Mouse (Mus musculus): ENCODE data around the gene Slc36a2. TPM values are rescaled to one million over a fixed set of nuclear protein-coding genes. Genes with fewer than 3 reads are reported as not detected.

Slc36a2 gene
- total and polyA plus RNA-seq, 3 experiments: not detected

DNA sequence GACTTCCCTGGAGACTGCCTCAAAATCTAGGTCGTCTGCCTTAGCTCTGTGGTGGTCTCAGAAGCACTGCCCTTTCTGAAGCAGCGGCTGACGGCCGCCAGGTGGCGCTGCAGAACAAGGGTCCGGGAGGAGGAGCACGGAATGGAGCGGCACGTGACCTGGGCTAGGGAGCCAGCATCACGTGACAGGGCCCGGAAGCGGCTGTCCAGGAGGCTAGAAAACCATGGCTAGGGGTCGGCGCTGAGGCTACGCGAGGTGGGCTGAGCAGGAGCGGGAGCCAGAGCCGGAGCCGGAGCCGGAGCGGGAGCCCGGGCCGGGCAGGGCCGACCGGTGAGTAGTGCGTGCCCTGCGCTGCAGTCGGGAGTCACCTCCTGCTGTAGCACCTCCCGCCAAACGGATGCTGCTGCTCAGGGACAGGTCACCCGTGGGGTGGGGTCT is 19.3 kb upstream of the Slc36a2 start, which contains the start of gene Slc36a1 (continued):
- TF ChIP-seq ELF1 (IDR thresholded peaks at IDR 0.05; ENCODE audit: low read depth, low read length) (peak; percentile 94), GATA1 (IDR thresholded peaks at IDR 0.05; ENCODE audit: low read depth, low read length) (no peak), CTCF (IDR thresholded peaks at IDR 0.05 in 2 of 3, conservative IDR thresholded peaks at IDR 0.05 in 1 of 3; ENCODE audit: control insufficient read depth in 1 of 3, insufficient read depth in 1 of 3, low read depth in 2 of 3, low read length in 3 of 3, poor library complexity in 1 of 3, severe bottlenecking in 1 of 3) (peak in 2 of 3 experiments; percentile 90 to 100; a peak in 5 of 6 replicates)

DNA sequence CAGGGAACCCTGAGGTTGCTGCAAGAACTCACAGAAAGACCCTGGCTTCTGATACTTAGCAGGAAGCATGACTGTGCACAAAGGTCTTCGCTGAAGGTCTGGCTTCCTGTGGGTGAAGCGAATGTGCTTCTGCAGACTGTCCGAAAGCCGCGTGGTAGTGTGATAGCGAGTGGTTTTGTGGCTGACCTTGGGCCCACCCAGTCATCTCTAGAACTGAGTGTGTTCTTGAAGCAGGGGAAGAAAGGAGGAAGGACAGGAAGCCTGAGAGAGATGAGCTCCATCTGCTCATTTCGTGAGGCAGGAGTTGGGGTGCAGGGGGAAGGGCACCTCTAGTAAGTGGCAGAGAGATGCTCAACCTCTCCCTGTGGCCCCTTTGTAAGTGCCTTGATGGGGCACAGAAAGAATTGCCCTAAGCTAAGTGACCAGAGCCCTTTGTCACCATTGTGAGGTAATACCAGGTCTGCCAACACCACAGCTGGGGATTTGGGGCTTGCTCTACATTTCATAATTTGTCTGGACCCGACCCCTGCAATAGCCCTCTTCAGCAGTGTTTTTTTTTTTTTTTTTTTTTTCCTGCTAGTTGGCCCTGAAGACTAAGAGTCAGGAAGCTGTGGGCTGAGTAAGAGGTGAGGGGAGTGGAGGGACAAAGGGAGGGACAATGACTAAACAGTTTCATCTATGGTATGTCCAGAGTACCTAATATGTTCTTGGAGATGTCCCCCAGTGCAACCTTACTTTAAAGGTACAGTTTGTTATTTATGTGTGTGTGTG is 13.0 kb upstream of the Slc36a2 start:
- H3K79me2 ChIP-seq (ENCODE audit: control insufficient read depth, insufficient read depth, low read length, poor library complexity): no peaks in the 10 kb centered on the region
- H3K36me3 ChIP-seq (ENCODE audit: control insufficient read depth in 1 of 2, insufficient read depth in 2 of 2, low read length in 2 of 2): no peaks in the 10 kb centered on the region
- H3K27me3 ChIP-seq (ENCODE audit: control insufficient read depth in 1 of 2, insufficient read depth in 2 of 2, low read length in 2 of 2): peaks cover 0 to 3% of the 10 kb centered on the region in 2 experiments
- TF ChIP-seq POLR2A (IDR thresholded peaks at IDR 0.05; ENCODE audit: control insufficient read depth in 1 of 2, insufficient read depth in 1 of 2, low read depth in 1 of 2, low read length in 2 of 2, poor library complexity in 1 of 2): no peak
- TF ChIP-seq MYC (IDR thresholded peaks at IDR 0.05; ENCODE audit: low read depth, low read length): 0 out of 2 replicates have a peak, but pooled peaks have one; percentile 32
- peak; percentile 51; the same call in 1 of the 2 replicates for TF ChIP-seq MAX (IDR thresholded peaks at IDR 0.05; ENCODE audit: low read length)
- DNase-seq (ENCODE audit: low read depth, low spot score): peak; percentile 35
- H3K4me1 ChIP-seq (ENCODE audit: control insufficient read depth in 1 of 2, insufficient read depth in 2 of 2, low read length in 2 of 2): peaks cover 0 to 15% of the 10 kb centered on the region in 2 experiments; a peak in 2 of 4 replicates
- no peak overlapping the region for H3K4me3 ChIP-seq (ENCODE audit: control insufficient read depth in 1 of 2, insufficient read depth in 1 of 2, low read depth in 2 of 2, low read length in 2 of 2)
- no peaks in the 10 kb centered on the region for H3K9me3 ChIP-seq (replicated peaks; ENCODE audit: insufficient read depth, low read length)
- H3K9ac ChIP-seq (ENCODE audit: control insufficient read depth, low read depth, low read length, poor library complexity, severe bottlenecking): no peak overlapping the region
- H3K27ac ChIP-seq (ENCODE audit: control insufficient read depth, low read depth, low read length): no peak overlapping the region

DNA sequence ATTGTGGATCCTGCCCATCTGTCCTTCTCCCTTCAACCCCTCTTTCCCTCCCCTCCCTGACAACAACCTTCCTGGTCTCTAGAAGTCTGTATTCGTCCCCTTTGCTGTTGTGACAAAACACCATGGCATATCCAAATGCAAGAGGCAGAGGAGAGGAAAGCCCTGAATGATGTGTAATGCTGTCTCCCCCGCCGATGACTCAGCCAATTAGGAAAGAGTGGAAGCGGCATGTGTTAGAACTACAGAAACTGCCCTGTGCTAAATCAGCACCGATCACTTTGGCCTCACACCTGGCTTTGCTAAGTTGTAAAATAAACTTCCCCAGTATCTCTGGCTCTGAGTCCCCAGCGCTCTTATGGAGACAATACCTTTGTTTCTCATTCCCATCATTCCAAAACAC is 12.2 kb upstream of the Slc36a2 start:
- H3K9ac ChIP-seq (ENCODE audit: control insufficient read depth, low read depth, low read length, poor library complexity, severe bottlenecking): no peak overlapping the region
- no peaks in the 10 kb centered on the region for H3K79me2 ChIP-seq (ENCODE audit: control insufficient read depth, insufficient read depth, low read length, poor library complexity)
- no peak for DNase-seq (ENCODE audit: low read depth, low spot score)
- H3K4me1 ChIP-seq (ENCODE audit: control insufficient read depth in 1 of 2, insufficient read depth in 2 of 2, low read length in 2 of 2): peaks cover 0 to 15% of the 10 kb centered on the region in 2 experiments; a peak in 2 of 4 replicates
- no peaks in the 10 kb centered on the region for H3K36me3 ChIP-seq (ENCODE audit: control insufficient read depth in 1 of 2, insufficient read depth in 2 of 2, low read length in 2 of 2)
- no peaks in the 10 kb centered on the region for H3K9me3 ChIP-seq (replicated peaks; ENCODE audit: insufficient read depth, low read length)
- no peak overlapping the region for H3K4me3 ChIP-seq (ENCODE audit: control insufficient read depth in 1 of 2, insufficient read depth in 1 of 2, low read depth in 2 of 2, low read length in 2 of 2)
- TF ChIP-seq TBP (IDR thresholded peaks at IDR 0.05; ENCODE audit: low read depth, low read length) (no peak), USF2 (IDR thresholded peaks at IDR 0.05; ENCODE audit: borderline replicate concordance in 1 of 2, insufficient read depth in 1 of 2, low read depth in 1 of 2, low read length in 2 of 2) (no peak), MAX (IDR thresholded peaks at IDR 0.05; ENCODE audit: low read length) (no peak), CHD2 (IDR thresholded peaks at IDR 0.05; ENCODE audit: low read length) (no peak), RCOR1 (IDR thresholded peaks at IDR 0.05; ENCODE audit: low read depth, low read length) (no peak), MAZ (IDR thresholded peaks at IDR 0.05; ENCODE audit: low read depth, low read length) (no peak), ETS1 (IDR thresholded peaks at IDR 0.05; ENCODE audit: low read depth, low read length) (no peak), ZNF384 (IDR thresholded peaks at IDR 0.05; ENCODE audit: low read depth, low read length) (no peak), USF1 (IDR thresholded peaks at IDR 0.05; ENCODE audit: low read depth, low read length) (no peak), NELFE (IDR thresholded peaks at IDR 0.05; ENCODE audit: low read depth, low read length) (no peak), POLR2AphosphoS5 (IDR thresholded peaks at IDR 0.05; ENCODE audit: borderline replicate concordance, low read depth, low read length) (no peak), ZKSCAN1 (IDR thresholded peaks at IDR 0.05; ENCODE audit: low read depth, low read length) (no peak)
- no peak overlapping the region for H3K27ac ChIP-seq (ENCODE audit: control insufficient read depth, low read depth, low read length)
- H3K27me3 ChIP-seq (ENCODE audit: control insufficient read depth in 1 of 2, insufficient read depth in 2 of 2, low read length in 2 of 2): peaks cover 0 to 3% of the 10 kb centered on the region in 2 experiments

Measured in MEL (cell line).